Mouse (Mus musculus) intestine, embryonic 15.5 days (tissue): ENCODE measurements around the gene Taok3. TPM values are rescaled to one million over a fixed set of nuclear protein-coding genes. Genes with fewer than 3 reads are reported as not detected.
"Not testable (repeated sequence)": the region's sequence is repeated elsewhere in the genome, so short reads cannot be mapped to it uniquely, and the experiment has no call there.

Source experiments
- ATAC-seq: fragments of 200-750 bp; cut with Nextera tagmentation; 2 replicates; pipeline ENCODE4 v1.8.0; 2017; ENCODE audit warnings: moderate TSS enrichment, moderate library complexity
- H3K27ac ChIP-seq: fragments of 300-500 bp; sonication (generic); 2 replicates; pipeline ENCODE4 v1.5.1; 2015; ENCODE audit warnings: mild to moderate bottlenecking, inconsistent platforms
- H3K27me3 ChIP-seq: fragments of 300-500 bp; sonication (generic); replicated peaks from 2 replicates; pipeline ENCODE4 v1.6.1; 2015; ENCODE audit warnings: inconsistent platforms
- H3K36me3 ChIP-seq: fragments of 300-500 bp; sonication (generic); 2 replicates; pipeline ENCODE4 v1.6.1; 2015; ENCODE audit warnings: inconsistent platforms
- H3K4me1 ChIP-seq: fragments of 300-500 bp; sonication (generic); replicated peaks from 2 replicates; pipeline ENCODE4 v1.6.1; 2015; ENCODE audit warnings: inconsistent platforms
- H3K4me2 ChIP-seq: fragments of 300-500 bp; sonication (generic); replicated peaks from 2 replicates; pipeline ENCODE4 v1.6.1; 2015; ENCODE audit warnings: mild to moderate bottlenecking, inconsistent platforms
- H3K4me3 ChIP-seq: fragments of 300-500 bp; sonication (generic); replicated peaks from 2 replicates; pipeline ENCODE4 v1.5.1; 2015; ENCODE audit warnings: inconsistent platforms
- H3K9ac ChIP-seq: fragments of 300-500 bp; sonication (generic); 2 replicates; pipeline ENCODE4 v1.6.1; 2015; ENCODE audit warnings: inconsistent platforms
- H3K9me3 ChIP-seq: fragments of 300-500 bp; sonication (generic); 2 replicates; pipeline ENCODE4 v1.6.1; 2016; ENCODE audit warnings: inconsistent platforms
- WGBS: fragments of 180-500 bp; shearing (Covaris S2); methylation state at CpG from one replicate; pipeline ENCODE4 v1.1.7; 2015; 5-methylcytosine and 5-hydroxymethylcytosine counted together
- polyA plus RNA-seq: library from polyadenylated mRNA; unstranded; fragments of >200 nt; fragmentation: Nextera tagmentation; extraction: Ambion mirVana; gene quantifications from 2 replicates; pipeline ENCODE4 v1.2.1, GENCODE M21; 2015

The Taok3 gene
- polyA plus RNA-seq, 1 experiment from 2014 or later = 44.9 TPM

- Histone ChIP-seq H3K9ac (no peak overlapping the region), H3K27me3 (no peaks in the 10 kb centered on the region), H3K27ac (no peak overlapping the region), H3K9me3 (no peaks in the 10 kb centered on the region), H3K4me2 (no peak overlapping the region), H3K36me3 (peaks cover 16% of the 10 kb centered on the region; the same call in 1 of the 2 replicates), H3K4me1 (peaks cover 19% of the 10 kb centered on the region), H3K4me3 (no peak overlapping the region)
- WGBS = 84% methylated on average over 8 of the region's 8 CpGs
- no peak for ATAC-seq
These were observed 162.4 kb downstream of the Taok3 start for GRCm38 (mm10) chr5:117282360-117282759.

- Histone ChIP-seq H3K27ac (no peak overlapping the region), H3K27me3 (no peaks in the 10 kb centered on the region), H3K36me3 (peaks cover 16% of the 10 kb centered on the region; the same call in 1 of the 2 replicates), H3K9ac (no peak overlapping the region), H3K4me2 (no peak overlapping the region), H3K9me3 (no peaks in the 10 kb centered on the region), H3K4me3 (no peak overlapping the region), H3K4me1 (peaks cover 22% of the 10 kb centered on the region)
- 78% methylated on average over 9 of the region's 9 CpGs for WGBS
- ATAC-seq = no peak
These were observed 164.1 kb downstream of the Taok3 start for GRCm38 (mm10) chr5:117284029-117284428.

- no peaks in the 10 kb centered on the region for H3K27me3 ChIP-seq
- WGBS = 62% methylated on average over 7 of the region's 7 CpGs
These were observed 164.8 kb downstream of the Taok3 start for GRCm38 (mm10) chr5:117284682-117285081.

GRCm38 (mm10) chr5:117285266-117285665 is 165.3 kb downstream of the Taok3 start:
- Histone ChIP-seq H3K9me3 (no peaks in the 10 kb centered on the region), H3K9ac (no peak overlapping the region), H3K27me3 (no peaks in the 10 kb centered on the region), H3K4me1 (peaks cover 20% of the 10 kb centered on the region), H3K36me3 (peaks cover 16% of the 10 kb centered on the region; the same call in 1 of the 2 replicates), H3K4me2 (peak overlapping the region; percentile 71; the same call in 1 of the 2 replicates), H3K4me3 (no peak overlapping the region), H3K27ac (no peak overlapping the region)
- WGBS = 85% methylated on average over 4 of the region's 4 CpGs
- no peak for ATAC-seq

More at GRCm38 (mm10) chr5:117284682-117285081, 164.8 kb downstream of the Taok3 start:
- ATAC-seq = no peak
- 0 out of 2 replicates have a peak overlapping the region, but pooled peaks have one; percentile 8 for H3K9ac ChIP-seq
- H3K27ac ChIP-seq = no peak overlapping the region
- H3K4me2 ChIP-seq = no peak overlapping the region
- H3K4me3 ChIP-seq = no peak overlapping the region
- H3K9me3 ChIP-seq = no peaks in the 10 kb centered on the region
- H3K36me3 ChIP-seq = peaks cover 16% of the 10 kb centered on the region; the same call in 1 of the 2 replicates
- H3K4me1 ChIP-seq = peaks cover 22% of the 10 kb centered on the region

GRCm38 (mm10) chr5:117286286-117286685 is 166.4 kb downstream of the Taok3 start:
- WGBS = 46% methylated on average over 3 of the region's 3 CpGs
- H3K27ac ChIP-seq = no peak overlapping the region
- H3K4me1 ChIP-seq = peaks cover 20% of the 10 kb centered on the region
- H3K4me3 ChIP-seq = peak overlapping the region; percentile 72
- H3K4me2 ChIP-seq = peak overlapping the region; percentile 71
- no peak for ATAC-seq
- H3K9ac ChIP-seq = peak overlapping the region; percentile 77; the same call in 1 of the 2 replicates
- H3K9me3 ChIP-seq = no peaks in the 10 kb centered on the region
- H3K27me3 ChIP-seq = no peaks in the 10 kb centered on the region
- peaks cover 16% of the 10 kb centered on the region; the same call in 1 of the 2 replicates for H3K36me3 ChIP-seq

- peaks cover 20% of the 10 kb centered on the region for H3K4me1 ChIP-seq
- under 1% methylated on average over 70 of the region's 77 CpGs for WGBS
- no peaks in the 10 kb centered on the region for H3K9me3 ChIP-seq
- no peaks in the 10 kb centered on the region for H3K27me3 ChIP-seq
- H3K27ac ChIP-seq = 0 out of 2 replicates have a peak within 1 kb of the TSS, but pooled peaks have one; percentile 40
- H3K4me3 ChIP-seq = peak within 1 kb of the TSS; percentile 72
- ATAC-seq = peak; percentile 98
- H3K9ac ChIP-seq = peak within 1 kb of the TSS; percentile 77
- H3K4me2 ChIP-seq = peak within 1 kb of the TSS; percentile 71
- peaks cover 11% of the 10 kb centered on the region; the same call in 1 of the 2 replicates for H3K36me3 ChIP-seq
These were observed 167.2 kb downstream of the Taok3 start, which contains the start of gene Pebp1 for GRCm38 (mm10) chr5:117286831-117287822. Gene Pebp1 (minus strand): TSS chr5:117287625.

GRCm38 (mm10) chr5:117289646-117290045 is 169.7 kb downstream of the Taok3 start:
- Histone ChIP-seq H3K9ac (no peak overlapping the region), H3K27me3 (no peaks in the 10 kb centered on the region), H3K4me2 (no peak overlapping the region), H3K27ac (no peak overlapping the region), H3K4me1 (peaks cover 16% of the 10 kb centered on the region), H3K36me3 (peaks cover 3% of the 10 kb centered on the region; the same call in 1 of the 2 replicates), H3K9me3 (no peaks in the 10 kb centered on the region), H3K4me3 (no peak overlapping the region)
- no peak for ATAC-seq

- H3K27ac ChIP-seq = no peak overlapping the region
- peaks cover 11% of the 10 kb centered on the region for H3K4me1 ChIP-seq
- no peak overlapping the region for H3K9ac ChIP-seq
- WGBS = 94% methylated on average over 2 of the region's 2 CpGs
- H3K9me3 ChIP-seq = no peaks in the 10 kb centered on the region
- no peak for ATAC-seq
- H3K4me3 ChIP-seq = no peak overlapping the region
- no peaks in the 10 kb centered on the region for H3K36me3 ChIP-seq
- no peaks in the 10 kb centered on the region for H3K27me3 ChIP-seq
- no peak overlapping the region for H3K4me2 ChIP-seq
These were observed 170.2 kb downstream of the Taok3 start for GRCm38 (mm10) chr5:117290081-117290480.

GRCm38 (mm10) chr5:117291312-117291711 is 171.4 kb downstream of the Taok3 start:
- no peaks in the 10 kb centered on the region for H3K27me3 ChIP-seq
- ATAC-seq = no peak
- H3K4me2 ChIP-seq = no peak overlapping the region
- H3K4me3 ChIP-seq = no peak overlapping the region
- no peaks in the 10 kb centered on the region for H3K36me3 ChIP-seq
- no peak overlapping the region for H3K27ac ChIP-seq
- peaks cover 3% of the 10 kb centered on the region; the same call in 1 of the 2 replicates for H3K4me1 ChIP-seq
- 90% methylated on average over 3 of the region's 3 CpGs for WGBS
- no peaks in the 10 kb centered on the region for H3K9me3 ChIP-seq
- H3K9ac ChIP-seq = no peak overlapping the region

- WGBS = 74% methylated on average over 6 of the region's 6 CpGs
- Histone ChIP-seq H3K36me3 (no peaks in the 10 kb centered on the region), H3K4me1 (peaks cover 3% of the 10 kb centered on the region; the same call in 1 of the 2 replicates), H3K27ac (no peak overlapping the region), H3K9me3 (no peaks in the 10 kb centered on the region), H3K4me2 (no peak overlapping the region), H3K4me3 (no peak overlapping the region), H3K9ac (no peak overlapping the region), H3K27me3 (no peaks in the 10 kb centered on the region)
- ATAC-seq = 0 out of 2 replicates have a peak, but pooled peaks have one; percentile 23
These were observed 172.6 kb downstream of the Taok3 start for GRCm38 (mm10) chr5:117292547-117292946.

GRCm38 (mm10) chr5:117293776-117294175 is 173.8 kb downstream of the Taok3 start:
- WGBS = 82% methylated on average over 3 of the region's 3 CpGs
- not testable (repeated sequence) for H3K4me2 ChIP-seq, H3K36me3 ChIP-seq, H3K4me3 ChIP-seq, H3K27ac ChIP-seq, H3K4me1 ChIP-seq, H3K9me3 ChIP-seq, H3K27me3 ChIP-seq, ATAC-seq, H3K9ac ChIP-seq

GRCm38 (mm10) chr5:117295011-117295410 is 175.1 kb downstream of the Taok3 start:
- no peak for ATAC-seq
- Histone ChIP-seq H3K27me3 (no peaks in the 10 kb centered on the region), H3K4me1 (no peaks in the 10 kb centered on the region), H3K9me3 (no peaks in the 10 kb centered on the region), H3K4me2 (no peak overlapping the region), H3K9ac (no peak overlapping the region), H3K27ac (no peak overlapping the region), H3K4me3 (no peak overlapping the region), H3K36me3 (no peaks in the 10 kb centered on the region)
- WGBS = 89% methylated on average over 8 of the region's 8 CpGs
